Mouse (Mus musculus): ENCODE results near the gene Slc12a7. TPM values are rescaled to one million over a fixed set of nuclear protein-coding genes. Genes with fewer than 3 reads are reported as not detected.
A peak's percentile ranks its signal among the peaks of the same experiment; 100 is the strongest.
"Not testable (repeated sequence)": the region's sequence is repeated elsewhere in the genome, so short reads cannot be mapped to it uniquely, and the experiment has no call there.

The Slc12a7 gene
- polyA plus RNA-seq, 1 experiment from 2014 or later = 20.1 TPM

- no peaks in the 10 kb centered on the region for H3K36me3 ChIP-seq (ENCODE audit: control insufficient read depth, insufficient read depth, low read length)
- WGBS = 90% methylated on average over 1 of the region's 1 CpGs
- no peaks in the 10 kb centered on the region for H3K4me1 ChIP-seq (ENCODE audit: control insufficient read depth, insufficient read depth, low read length)
- no peak overlapping the region for H3K4me3 ChIP-seq (ENCODE audit: low read depth, low read length)
- no peak overlapping the region for H3K9ac ChIP-seq (replicated peaks; ENCODE audit: low read depth, low read length)
- ATAC-seq (ENCODE audit: insufficient number of reproducible peaks, insufficient read depth, low FRiP score, low read depth) = no peak
- no peak overlapping the region for H3K27ac ChIP-seq (ENCODE audit: low read length)
- H3K27me3 ChIP-seq (ENCODE audit: control insufficient read depth, insufficient read depth, low read length) = no peaks in the 10 kb centered on the region
- no peaks in the 10 kb centered on the region for H3K9me3 ChIP-seq (ENCODE audit: control insufficient read depth, low read depth, low read length)
- H3K4me2 ChIP-seq (replicated peaks; ENCODE audit: low read depth, low read length) = no peak overlapping the region
Observed at GRCm38 (mm10) chr13:73694972-73695371, 37.9 kb upstream of the Slc12a7 start.

DNA sequence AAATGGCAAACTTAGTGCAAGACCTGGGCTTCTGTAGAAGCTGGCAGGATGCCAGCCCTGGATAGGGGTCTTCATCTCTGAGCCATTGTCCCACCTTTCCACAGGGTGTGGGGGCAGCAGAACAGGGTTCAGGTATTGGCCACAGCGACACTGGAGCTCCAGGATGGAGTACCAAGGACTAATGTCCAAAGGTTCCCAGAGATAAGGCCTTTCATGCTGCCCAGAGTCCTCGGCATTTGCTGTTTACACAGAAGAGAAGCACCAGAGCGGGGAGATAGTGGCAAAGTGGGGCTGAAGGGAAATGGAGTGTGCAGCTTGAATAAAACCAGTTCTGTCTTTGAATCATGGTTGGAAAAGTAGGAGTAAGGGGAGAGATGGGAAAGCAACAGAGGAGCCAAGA, 36.4 kb upstream of the Slc12a7 start:
- Histone ChIP-seq H3K4me2 (replicated peaks; ENCODE audit: low read depth, low read length) (no peak overlapping the region), H3K9ac (replicated peaks; ENCODE audit: low read depth, low read length) (no peak overlapping the region), H3K27ac (ENCODE audit: low read length) (no peak overlapping the region), H3K27me3 (ENCODE audit: control insufficient read depth, insufficient read depth, low read length) (no peaks in the 10 kb centered on the region), H3K4me3 (ENCODE audit: low read depth, low read length) (no peak overlapping the region), H3K4me1 (ENCODE audit: control insufficient read depth, insufficient read depth, low read length) (no peaks in the 10 kb centered on the region), H3K9me3 (ENCODE audit: control insufficient read depth, low read depth, low read length) (no peaks in the 10 kb centered on the region), H3K36me3 (ENCODE audit: control insufficient read depth, insufficient read depth, low read length) (no peaks in the 10 kb centered on the region)
- ATAC-seq (ENCODE audit: insufficient number of reproducible peaks, insufficient read depth, low FRiP score, low read depth) = no peak
- 55% methylated on average over 3 of the region's 3 CpGs for WGBS

DNA sequence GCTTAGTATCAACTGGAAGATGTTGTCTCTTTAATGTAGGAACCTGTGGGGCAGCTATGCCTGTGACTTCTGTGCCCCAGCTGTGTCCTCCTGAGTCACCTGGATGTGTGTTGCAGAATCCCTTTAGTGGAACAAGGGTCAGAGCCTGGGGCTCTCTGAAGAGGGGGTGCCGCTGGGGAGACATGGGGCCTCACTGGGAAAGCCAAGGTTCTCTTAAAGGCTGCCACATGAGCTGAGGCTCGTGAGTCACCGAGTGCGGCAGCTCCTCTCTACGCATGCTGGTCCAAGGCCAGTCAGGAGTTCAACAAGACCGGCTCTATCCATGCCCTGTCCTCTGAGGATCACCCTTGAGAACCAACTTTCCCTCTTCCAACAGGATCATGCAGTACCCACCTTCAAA, 33.2 kb upstream of the Slc12a7 start:
- 95% methylated on average over 6 of the region's 6 CpGs for WGBS

GRCm38 (mm10) chr13:73700554-73700953, 32.3 kb upstream of the Slc12a7 start:
- no peaks in the 10 kb centered on the region for H3K27me3 ChIP-seq (ENCODE audit: control insufficient read depth, insufficient read depth, low read length)
- no peak for ATAC-seq (ENCODE audit: insufficient number of reproducible peaks, insufficient read depth, low FRiP score, low read depth)
- no peaks in the 10 kb centered on the region for H3K36me3 ChIP-seq (ENCODE audit: control insufficient read depth, insufficient read depth, low read length)
- no peak overlapping the region for H3K27ac ChIP-seq (ENCODE audit: low read length)
- H3K9ac ChIP-seq (replicated peaks; ENCODE audit: low read depth, low read length) = no peak overlapping the region
- 86% methylated on average over 12 of the region's 12 CpGs for WGBS
- no peak overlapping the region for H3K4me2 ChIP-seq (replicated peaks; ENCODE audit: low read depth, low read length)
- no peaks in the 10 kb centered on the region for H3K4me1 ChIP-seq (ENCODE audit: control insufficient read depth, insufficient read depth, low read length)
- no peak overlapping the region for H3K4me3 ChIP-seq (ENCODE audit: low read depth, low read length)
- no peaks in the 10 kb centered on the region for H3K9me3 ChIP-seq (ENCODE audit: control insufficient read depth, low read depth, low read length)

More for the DNA sequence above, 33.2 kb upstream of the Slc12a7 start:
- no peak for ATAC-seq (ENCODE audit: insufficient number of reproducible peaks, insufficient read depth, low FRiP score, low read depth)
- Histone ChIP-seq H3K9ac (replicated peaks; ENCODE audit: low read depth, low read length) (no peak overlapping the region), H3K4me2 (replicated peaks; ENCODE audit: low read depth, low read length) (no peak overlapping the region), H3K27ac (ENCODE audit: low read length) (no peak overlapping the region), H3K36me3 (ENCODE audit: control insufficient read depth, insufficient read depth, low read length) (no peaks in the 10 kb centered on the region), H3K27me3 (ENCODE audit: control insufficient read depth, insufficient read depth, low read length) (no peaks in the 10 kb centered on the region), H3K4me3 (ENCODE audit: low read depth, low read length) (no peak overlapping the region), H3K4me1 (ENCODE audit: control insufficient read depth, insufficient read depth, low read length) (no peaks in the 10 kb centered on the region), H3K9me3 (ENCODE audit: control insufficient read depth, low read depth, low read length) (no peaks in the 10 kb centered on the region)

GRCm38 (mm10) chr13:73701161-73701883, 31.6 kb upstream of the Slc12a7 start:
- Histone ChIP-seq H3K9ac (replicated peaks; ENCODE audit: low read depth, low read length) (no peak overlapping the region), H3K4me2 (replicated peaks; ENCODE audit: low read depth, low read length) (no peak overlapping the region), H3K27me3 (ENCODE audit: control insufficient read depth, insufficient read depth, low read length) (no peaks in the 10 kb centered on the region), H3K36me3 (ENCODE audit: control insufficient read depth, insufficient read depth, low read length) (no peaks in the 10 kb centered on the region), H3K9me3 (ENCODE audit: control insufficient read depth, low read depth, low read length) (no peaks in the 10 kb centered on the region), H3K4me1 (ENCODE audit: control insufficient read depth, insufficient read depth, low read length) (no peaks in the 10 kb centered on the region), H3K27ac (ENCODE audit: low read length) (no peak overlapping the region), H3K4me3 (ENCODE audit: low read depth, low read length) (no peak overlapping the region)
- 77% methylated on average over 9 of the region's 9 CpGs for WGBS
- ATAC-seq (ENCODE audit: insufficient number of reproducible peaks, insufficient read depth, low FRiP score, low read depth) = 0 out of 2 replicates have a peak, but pooled peaks have one; percentile 39

- Histone ChIP-seq H3K4me3 (ENCODE audit: low read depth, low read length) (no peak overlapping the region), H3K27ac (ENCODE audit: low read length) (no peak overlapping the region), H3K36me3 (ENCODE audit: control insufficient read depth, insufficient read depth, low read length) (no peaks in the 10 kb centered on the region), H3K9me3 (ENCODE audit: control insufficient read depth, low read depth, low read length) (no peaks in the 10 kb centered on the region), H3K9ac (replicated peaks; ENCODE audit: low read depth, low read length) (no peak overlapping the region), H3K4me1 (ENCODE audit: control insufficient read depth, insufficient read depth, low read length) (no peaks in the 10 kb centered on the region), H3K27me3 (ENCODE audit: control insufficient read depth, insufficient read depth, low read length) (no peaks in the 10 kb centered on the region), H3K4me2 (replicated peaks; ENCODE audit: low read depth, low read length) (no peak overlapping the region)
- ATAC-seq (ENCODE audit: insufficient number of reproducible peaks, insufficient read depth, low FRiP score, low read depth) = no peak
- WGBS = 73% methylated on average over 4 of the region's 4 CpGs
Observed at GRCm38 (mm10) chr13:73702776-73703175, 30.1 kb upstream of the Slc12a7 start.

- not testable (repeated sequence) for ATAC-seq (ENCODE audit: insufficient number of reproducible peaks, insufficient read depth, low FRiP score, low read depth); H3K27me3 ChIP-seq (ENCODE audit: control insufficient read depth, insufficient read depth, low read length); H3K9me3 ChIP-seq (ENCODE audit: control insufficient read depth, low read depth, low read length); H3K4me3 ChIP-seq (ENCODE audit: low read depth, low read length); H3K4me1 ChIP-seq (ENCODE audit: control insufficient read depth, insufficient read depth, low read length); H3K36me3 ChIP-seq (ENCODE audit: control insufficient read depth, insufficient read depth, low read length); H3K4me2 ChIP-seq (replicated peaks; ENCODE audit: low read depth, low read length); H3K9ac ChIP-seq (replicated peaks; ENCODE audit: low read depth, low read length); H3K27ac ChIP-seq (ENCODE audit: low read length)
- WGBS = 62% methylated on average over 4 of the region's 4 CpGs
Observed at GRCm38 (mm10) chr13:73703486-73703885, 29.4 kb upstream of the Slc12a7 start.

DNA sequence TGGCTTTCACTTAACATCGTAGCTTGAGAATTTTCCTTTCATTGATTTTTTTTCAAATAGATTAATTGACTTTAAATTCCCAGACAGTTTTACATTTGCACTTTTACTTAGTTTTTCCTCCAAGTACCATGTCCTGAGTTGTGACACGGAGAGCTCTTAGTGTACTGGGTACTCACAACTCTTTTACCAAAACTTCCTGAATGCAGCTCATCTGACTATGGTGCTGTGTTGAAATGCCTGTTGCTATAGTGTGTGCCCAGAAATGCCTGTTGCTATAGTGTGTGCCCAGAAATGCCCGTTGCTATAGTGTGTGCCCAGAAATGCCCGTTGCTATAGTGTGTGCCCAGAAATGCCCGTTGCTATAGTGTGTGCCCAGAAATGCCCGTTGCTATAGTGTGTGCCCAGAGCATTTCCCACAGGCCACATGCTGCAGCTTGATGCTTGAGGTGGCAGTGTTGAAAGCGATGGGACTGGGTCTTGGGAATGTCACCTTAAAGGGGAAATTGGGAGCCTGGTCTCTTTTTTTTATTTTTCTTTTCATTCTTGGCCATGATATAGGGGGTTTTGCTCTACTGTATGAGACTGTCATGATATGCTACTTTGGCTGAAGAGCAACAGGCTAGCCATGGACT, 28.1 kb upstream of the Slc12a7 start, which contains the start of gene Slc6a19:
Slc6a19 (minus strand) TSS at position 172 of the 632 bp plus-strand sequence.
- ATAC-seq (ENCODE audit: insufficient number of reproducible peaks, insufficient read depth, low FRiP score, low read depth) = no peak
- Histone ChIP-seq H3K4me2 (replicated peaks; ENCODE audit: low read depth, low read length) (no peak within 1 kb of the TSS), H3K4me3 (ENCODE audit: low read depth, low read length) (no peak within 1 kb of the TSS), H3K9ac (replicated peaks; ENCODE audit: low read depth, low read length) (no peak within 1 kb of the TSS), H3K27me3 (ENCODE audit: control insufficient read depth, insufficient read depth, low read length) (no peaks in the 10 kb centered on the region), H3K36me3 (ENCODE audit: control insufficient read depth, insufficient read depth, low read length) (no peaks in the 10 kb centered on the region), H3K9me3 (ENCODE audit: control insufficient read depth, low read depth, low read length) (no peaks in the 10 kb centered on the region), H3K4me1 (ENCODE audit: control insufficient read depth, insufficient read depth, low read length) (no peaks in the 10 kb centered on the region), H3K27ac (ENCODE audit: low read length) (no peak within 1 kb of the TSS)
- 88% methylated on average over 7 of the region's 7 CpGs for WGBS
